Mouse (Mus musculus): ENCODE measurements around the gene Tor2a.

Gene Tor2a

GRCm38 (mm10) chr2:32757056-32757845 is at the start of gene Tor2a:
TSS of gene Tor2a (plus strand) at chr2:32757234.
- peak; percentile 98 for DNase-seq (ENCODE audit: low read depth, low spot score)

- DNase-seq (ENCODE audit: low read depth, low spot score): peak; percentile 70
Observed at GRCm38 (mm10) chr2:32708643-32709042, 48.4 kb upstream of the Tor2a start.

- no peak for DNase-seq (ENCODE audit: low read depth, low spot score)
Observed at GRCm38 (mm10) chr2:32709521-32710137, 47.4 kb upstream of the Tor2a start.

- no peak for DNase-seq (ENCODE audit: low read depth, low spot score)
Observed at GRCm38 (mm10) chr2:32710425-32710824, 46.6 kb upstream of the Tor2a start.

DNA sequence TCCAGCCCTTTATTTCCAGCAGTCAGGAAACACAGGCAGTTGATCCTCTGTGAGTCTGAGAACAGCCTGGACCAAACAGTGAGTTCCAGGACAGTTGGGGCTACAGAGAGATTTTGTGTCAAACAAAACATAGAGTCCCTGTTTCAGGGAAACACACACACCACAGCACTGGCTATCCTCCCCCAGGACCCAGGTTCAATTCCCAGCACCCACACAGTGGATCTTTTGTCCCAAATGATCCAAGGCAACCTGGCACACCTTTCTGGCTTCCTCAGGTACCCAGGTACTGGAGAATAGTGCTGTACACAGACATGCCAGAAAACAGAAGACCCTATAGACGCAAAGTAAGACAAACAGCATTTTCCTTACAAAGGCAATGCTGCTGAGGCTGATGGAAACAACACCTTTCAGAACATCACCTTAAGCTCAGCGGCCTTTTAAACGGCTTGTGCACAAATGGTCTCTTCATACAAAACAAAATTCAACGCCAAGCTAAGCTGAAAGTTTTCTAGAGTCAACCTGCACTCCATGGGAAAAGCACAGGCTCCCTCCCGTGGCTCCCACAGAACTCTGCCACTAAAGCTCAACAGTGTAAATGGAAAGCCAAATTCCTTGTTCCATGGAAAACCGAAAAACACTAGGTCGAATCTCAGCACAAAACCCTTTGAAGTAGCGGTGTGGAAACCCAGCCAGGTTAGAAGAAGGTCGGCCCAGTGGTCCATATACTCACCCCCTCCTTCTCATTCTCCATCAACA is 45.6 kb upstream of the Tor2a start:
- no peak for DNase-seq (ENCODE audit: low read depth, low spot score)

DNA sequence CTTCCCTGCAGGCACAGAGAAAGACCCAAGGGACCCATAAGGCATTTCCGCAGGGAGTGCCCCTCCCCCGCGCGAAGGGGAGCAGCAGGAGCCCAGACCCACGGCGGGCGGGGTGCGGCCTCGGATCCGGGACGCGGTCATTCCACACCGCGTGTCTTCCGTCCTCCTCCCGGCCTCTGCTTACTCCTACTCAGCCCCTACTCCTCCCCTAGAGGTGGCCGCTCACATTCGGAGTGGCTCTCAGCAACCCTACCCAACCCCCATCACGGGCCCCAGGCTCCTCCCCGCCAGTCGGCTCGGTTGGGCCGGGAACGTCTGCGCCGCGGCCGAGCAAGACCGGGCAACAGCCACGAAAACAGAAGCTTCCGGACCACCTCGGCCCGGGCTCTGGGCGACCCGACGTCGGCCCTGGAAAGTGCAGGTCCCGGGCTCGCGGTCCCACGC is 44.9 kb upstream of the Tor2a start:
- peak; percentile 75 for DNase-seq (ENCODE audit: low read depth, low spot score)

GRCm38 (mm10) chr2:32712586-32712933 is 44.5 kb upstream of the Tor2a start:
- DNase-seq (ENCODE audit: low read depth, low spot score): peak; percentile 96

DNA sequence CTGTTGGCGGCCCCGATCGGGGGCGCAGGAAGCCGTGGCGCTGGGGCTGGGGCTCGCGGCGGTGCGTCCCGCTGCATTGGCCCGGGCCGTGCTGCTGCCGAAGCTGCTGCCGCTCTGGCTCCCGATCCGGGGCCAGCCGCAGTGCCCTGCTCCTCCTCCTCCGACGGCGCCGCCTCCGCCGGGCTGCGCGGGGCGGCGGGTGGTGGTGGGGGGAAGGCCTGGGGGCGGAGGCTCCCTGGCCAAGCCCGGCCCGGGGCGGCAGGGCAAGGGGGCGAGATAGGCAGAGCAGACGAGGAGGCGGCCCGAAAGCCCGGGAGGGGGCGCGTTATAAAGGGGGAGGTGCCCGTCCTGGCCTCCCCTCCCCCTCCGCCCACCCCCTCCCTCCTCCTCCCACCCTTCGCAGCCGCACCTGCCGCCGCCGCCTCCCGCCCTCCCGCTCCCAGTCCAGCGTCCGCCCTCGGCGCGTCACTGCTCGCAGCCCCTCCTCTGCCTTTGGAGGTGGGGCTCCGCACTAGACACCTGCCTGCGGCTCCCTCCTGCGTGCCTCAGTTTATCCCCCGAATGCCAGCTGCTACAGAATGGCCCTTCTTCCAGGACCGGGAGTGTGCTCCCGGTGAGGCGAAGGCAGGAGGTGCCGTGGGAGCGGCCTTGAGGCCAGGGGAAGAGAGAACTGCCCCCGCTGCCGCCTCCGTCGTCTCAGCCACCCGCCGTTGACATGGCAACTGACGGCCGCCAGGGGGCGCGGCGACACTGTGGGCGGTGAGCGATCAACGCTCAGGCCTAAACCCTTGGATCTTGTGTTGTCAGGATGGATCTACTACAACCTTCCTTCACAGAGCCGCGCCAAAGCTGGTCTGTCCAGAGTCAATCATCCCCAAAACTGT is 43.9 kb upstream of the Tor2a start, which contains the start of gene Cdk9:
Gene Cdk9 (minus strand): TSS at position 143 of the 884 bp plus-strand sequence.
- peak; percentile 97 for DNase-seq (ENCODE audit: low read depth, low spot score)

DNA sequence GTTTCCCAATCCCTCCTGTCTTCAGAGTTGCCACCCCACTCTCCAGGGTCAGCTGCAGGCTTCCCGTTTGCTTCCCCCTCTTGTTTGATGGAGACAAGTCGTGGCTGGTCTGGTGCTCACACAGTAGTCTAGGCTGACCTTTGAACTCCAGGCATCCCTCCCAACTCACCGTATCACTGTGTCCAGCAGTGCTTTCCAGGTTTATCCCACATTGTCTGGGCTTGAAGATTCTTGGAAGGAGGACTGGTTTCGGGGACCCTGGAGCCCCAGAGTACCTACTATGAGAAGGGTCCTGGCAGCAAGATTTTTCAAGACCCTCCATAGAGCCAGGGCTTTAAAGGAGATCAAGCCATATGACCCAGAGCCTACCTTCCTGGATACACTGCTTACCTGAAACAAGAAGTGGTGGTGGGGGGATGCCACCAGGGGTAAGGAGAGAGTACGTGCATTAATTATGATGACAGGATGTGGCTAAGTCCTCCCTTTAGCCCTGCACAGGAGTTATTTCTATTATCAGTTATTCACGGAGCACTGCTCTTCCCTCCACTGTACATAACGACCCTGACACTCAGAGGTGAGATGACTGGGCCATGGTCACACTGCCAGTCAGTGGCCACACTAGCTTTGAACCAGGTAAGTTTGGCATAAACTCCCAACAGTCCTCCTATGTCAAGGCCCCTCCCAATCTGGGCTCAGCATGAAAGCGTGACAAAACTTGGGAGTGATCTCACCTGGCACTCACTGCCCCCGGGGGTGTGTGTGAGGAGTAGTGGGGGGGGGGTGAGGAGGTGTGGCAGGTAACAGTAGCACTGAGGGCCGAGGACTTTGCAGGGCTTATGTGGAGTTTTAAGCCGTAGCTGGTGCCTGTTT is 42.7 kb upstream of the Tor2a start:
- peak; percentile 66 for DNase-seq (ENCODE audit: low read depth, low spot score)

- peak; percentile 85 for DNase-seq (ENCODE audit: low read depth, low spot score)
Observed at GRCm38 (mm10) chr2:32714987-32715425, 42.0 kb upstream of the Tor2a start.

DNA sequence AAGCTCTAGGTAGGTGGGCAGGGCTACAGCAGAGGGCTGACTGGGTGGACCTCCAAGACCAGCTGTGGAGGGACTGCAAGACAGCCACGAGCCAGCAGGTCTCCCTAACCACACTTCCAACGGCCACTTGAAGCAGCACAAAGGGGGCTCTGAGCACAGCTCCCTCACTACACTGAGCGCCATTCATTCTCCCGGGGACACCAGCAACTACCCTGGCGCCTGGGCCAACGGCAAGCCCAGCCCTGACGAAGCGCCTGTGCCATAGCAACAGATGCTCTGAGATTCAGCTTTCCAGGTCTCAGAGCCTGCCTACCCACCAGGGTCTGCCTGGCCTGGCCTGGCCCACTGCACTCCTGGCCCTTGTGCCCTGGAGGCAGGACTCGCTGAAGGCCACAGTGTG is 38.3 kb upstream of the Tor2a start:
- no peak for DNase-seq (ENCODE audit: low read depth, low spot score)

DNA sequence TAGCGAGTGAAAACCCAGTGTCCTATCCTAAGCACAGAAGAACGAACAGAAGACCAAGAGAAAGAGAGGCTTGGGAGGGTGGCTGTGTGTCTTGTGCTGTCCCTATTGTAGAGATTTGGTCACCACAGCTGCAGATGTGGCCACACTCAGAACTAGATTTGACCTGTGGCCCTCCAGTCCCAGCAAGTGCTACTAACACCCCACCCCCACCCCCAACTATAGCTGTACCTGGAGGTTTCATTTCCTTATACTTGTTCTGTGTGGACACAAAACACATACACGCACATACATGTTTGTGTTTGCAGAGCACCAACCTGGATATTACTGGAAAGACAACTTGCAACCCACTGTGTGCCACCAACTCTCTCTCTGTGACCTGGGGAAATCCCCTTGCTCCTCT is 37.0 kb upstream of the Tor2a start:
- no peak for DNase-seq (ENCODE audit: low read depth, low spot score)

DNA sequence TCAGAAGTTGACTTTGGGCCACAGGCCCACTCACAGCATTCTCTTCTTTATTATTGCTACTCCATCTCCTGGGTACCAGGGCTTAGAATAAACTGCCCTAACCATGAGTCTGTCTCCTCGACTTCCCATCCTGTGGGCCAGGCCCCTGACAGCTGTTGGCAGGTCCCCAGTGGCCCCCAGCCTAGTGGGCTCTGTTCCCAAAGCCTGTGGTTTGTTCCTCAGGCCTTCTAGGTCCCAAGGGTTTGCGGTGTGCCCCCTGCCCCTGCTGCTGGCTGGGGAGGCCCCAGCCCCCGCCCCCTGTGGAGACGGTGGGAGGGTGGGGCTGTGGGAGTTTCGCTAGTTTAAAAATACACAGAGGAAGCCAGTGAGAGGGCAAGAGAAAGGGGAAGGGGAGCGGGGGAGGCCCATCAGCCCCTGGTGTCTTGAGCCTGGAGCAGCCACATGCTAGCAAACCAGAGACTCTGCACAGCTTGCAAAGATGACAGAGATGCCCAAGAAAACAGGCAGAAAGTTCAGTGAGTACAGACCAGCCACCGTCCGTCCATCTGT is 36.3 kb upstream of the Tor2a start, which contains the start of gene Sh2d3c:
Gene Sh2d3c (plus strand): TSS at position 375 of the 549 bp plus-strand sequence.
- DNase-seq (ENCODE audit: low read depth, low spot score): peak; percentile 56

GRCm38 (mm10) chr2:32722046-32722445 is 35.0 kb upstream of the Tor2a start:
- peak; percentile 77 for DNase-seq (ENCODE audit: low read depth, low spot score)

GRCm38 (mm10) chr2:32722581-32722980 is 34.5 kb upstream of the Tor2a start:
- peak; percentile 53 for DNase-seq (ENCODE audit: low read depth, low spot score)

- DNase-seq (ENCODE audit: low read depth, low spot score): peak; percentile 51
Observed at GRCm38 (mm10) chr2:32724149-32724548, 32.9 kb upstream of the Tor2a start.

- DNase-seq (ENCODE audit: low read depth, low spot score): peak; percentile 87
Observed at GRCm38 (mm10) chr2:32724832-32725790, 31.9 kb upstream of the Tor2a start.

GRCm38 (mm10) chr2:32727435-32727834 is 29.6 kb upstream of the Tor2a start:
- peak; percentile 78 for DNase-seq (ENCODE audit: low read depth, low spot score)

- DNase-seq (ENCODE audit: low read depth, low spot score): no peak
Observed at GRCm38 (mm10) chr2:32728463-32728862, 28.6 kb upstream of the Tor2a start.
